Mouse (Mus musculus) forebrain, embryonic 13.5 days (tissue): ENCODE results near the gene Nemf. TPM values are rescaled to one million over a fixed set of nuclear protein-coding genes. Genes with fewer than 3 reads are reported as not detected.
A peak's percentile ranks its signal among the peaks of the same experiment; 100 is the strongest.

Experiments
- ATAC-seq: fragments of 200-750 bp; cut with Nextera tagmentation; 2 replicates; pipeline ENCODE4 v1.8.0; 2017
- H3K27ac ChIP-seq: fragments of 300-500 bp; sonication (generic); 2 replicates; pipeline ENCODE4 v1.5.1; 2015; ENCODE audit warnings: inconsistent platforms, mild to moderate bottlenecking, moderate library complexity
- H3K27me3 ChIP-seq: fragments of 300-500 bp; sonication (generic); 2 replicates; pipeline ENCODE4 v1.6.1; 2015; ENCODE audit warnings: mild to moderate bottlenecking, inconsistent platforms
- H3K36me3 ChIP-seq: fragments of 300-500 bp; sonication (generic); 2 replicates; pipeline ENCODE4 v1.6.1; 2015; ENCODE audit warnings: mild to moderate bottlenecking, inconsistent platforms; ENCODE audit not compliant: poor library complexity, severe bottlenecking
- H3K4me1 ChIP-seq: fragments of 300-500 bp; sonication (generic); 2 replicates; pipeline ENCODE4 v1.6.1; 2015; ENCODE audit warnings: inconsistent platforms
- H3K4me2 ChIP-seq: fragments of 300-500 bp; sonication (generic); 2 replicates; pipeline ENCODE4 v1.6.1; 2015; ENCODE audit warnings: inconsistent platforms, mild to moderate bottlenecking, moderate library complexity
- H3K4me3 ChIP-seq: fragments of 300-500 bp; sonication (generic); 2 replicates; pipeline ENCODE4 v1.5.1; 2015; ENCODE audit warnings: mild to moderate bottlenecking, inconsistent platforms
- H3K9ac ChIP-seq: fragments of 300-500 bp; sonication (generic); 2 replicates; pipeline ENCODE4 v1.6.1; 2015; ENCODE audit warnings: mild to moderate bottlenecking, inconsistent platforms
- H3K9me3 ChIP-seq: fragments of 300-500 bp; sonication (generic); replicated peaks from 2 replicates; pipeline ENCODE4 v1.6.1; 2016; ENCODE audit warnings: inconsistent platforms
- WGBS: fragments of 180-500 bp; shearing (Covaris S2); methylation state at CpG from one replicate; pipeline ENCODE4 v1.1.7; 2015; 5-methylcytosine and 5-hydroxymethylcytosine counted together
- polyA plus RNA-seq: library from polyadenylated mRNA; unstranded; fragments of >200 nt; fragmentation: Nextera tagmentation; extraction: Ambion mirVana; gene quantifications from 2 replicates; pipeline ENCODE4 v1.2.1, GENCODE M21; 2015

Gene Nemf
- polyA plus RNA-seq, 1 experiment from 2014 or later: 99.3 TPM

DNA sequence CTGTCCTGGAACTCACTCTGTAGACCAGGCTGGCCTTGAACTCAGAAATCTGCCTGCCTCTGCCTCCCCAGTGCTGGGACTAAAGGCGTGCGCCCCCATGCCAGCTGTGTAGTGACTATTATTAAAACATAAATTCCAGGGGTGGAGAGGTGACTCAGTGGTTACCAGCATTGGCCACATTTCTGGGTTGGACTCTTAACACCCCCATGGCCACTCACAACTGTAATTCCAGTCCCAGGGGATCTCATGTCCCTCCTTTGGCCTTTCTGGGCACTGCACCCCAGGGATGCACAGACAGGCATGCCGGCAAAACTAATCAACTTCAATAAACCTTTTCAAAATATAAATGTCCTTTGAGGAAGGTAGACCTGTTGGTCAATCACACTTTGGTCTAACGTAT lies 58.7 kb downstream of the Nemf start:
- Histone ChIP-seq H3K4me3 (peak overlapping the region; percentile 96), H3K9me3 (no peaks in the 10 kb centered on the region), H3K4me2 (peak overlapping the region; percentile 76), H3K36me3 (peaks cover 44% of the 10 kb centered on the region), H3K4me1 (peaks cover 29% of the 10 kb centered on the region), H3K27ac (no peak overlapping the region), H3K27me3 (no peaks in the 10 kb centered on the region), H3K9ac (no peak overlapping the region)
- ATAC-seq: no peak
- WGBS: 90% methylated on average over 4 of the region's 4 CpGs

- H3K4me1 ChIP-seq: peaks cover 29% of the 10 kb centered on the region
- H3K27me3 ChIP-seq: no peaks in the 10 kb centered on the region
- no peaks in the 10 kb centered on the region for H3K9me3 ChIP-seq
- WGBS: 19% methylated on average over 20 of the region's 20 CpGs
- peak overlapping the region; percentile 76 for H3K4me2 ChIP-seq
- no peak; the same call in 1 of the 2 replicates for ATAC-seq
- peak overlapping the region; percentile 98 for H3K9ac ChIP-seq
- H3K4me3 ChIP-seq: peak overlapping the region; percentile 96
- H3K36me3 ChIP-seq: peaks cover 38% of the 10 kb centered on the region
- H3K27ac ChIP-seq: peak overlapping the region; percentile 97
Measured at GRCm38 (mm10) chr12:69297411-69298150, 59.4 kb downstream of the Nemf start.

DNA sequence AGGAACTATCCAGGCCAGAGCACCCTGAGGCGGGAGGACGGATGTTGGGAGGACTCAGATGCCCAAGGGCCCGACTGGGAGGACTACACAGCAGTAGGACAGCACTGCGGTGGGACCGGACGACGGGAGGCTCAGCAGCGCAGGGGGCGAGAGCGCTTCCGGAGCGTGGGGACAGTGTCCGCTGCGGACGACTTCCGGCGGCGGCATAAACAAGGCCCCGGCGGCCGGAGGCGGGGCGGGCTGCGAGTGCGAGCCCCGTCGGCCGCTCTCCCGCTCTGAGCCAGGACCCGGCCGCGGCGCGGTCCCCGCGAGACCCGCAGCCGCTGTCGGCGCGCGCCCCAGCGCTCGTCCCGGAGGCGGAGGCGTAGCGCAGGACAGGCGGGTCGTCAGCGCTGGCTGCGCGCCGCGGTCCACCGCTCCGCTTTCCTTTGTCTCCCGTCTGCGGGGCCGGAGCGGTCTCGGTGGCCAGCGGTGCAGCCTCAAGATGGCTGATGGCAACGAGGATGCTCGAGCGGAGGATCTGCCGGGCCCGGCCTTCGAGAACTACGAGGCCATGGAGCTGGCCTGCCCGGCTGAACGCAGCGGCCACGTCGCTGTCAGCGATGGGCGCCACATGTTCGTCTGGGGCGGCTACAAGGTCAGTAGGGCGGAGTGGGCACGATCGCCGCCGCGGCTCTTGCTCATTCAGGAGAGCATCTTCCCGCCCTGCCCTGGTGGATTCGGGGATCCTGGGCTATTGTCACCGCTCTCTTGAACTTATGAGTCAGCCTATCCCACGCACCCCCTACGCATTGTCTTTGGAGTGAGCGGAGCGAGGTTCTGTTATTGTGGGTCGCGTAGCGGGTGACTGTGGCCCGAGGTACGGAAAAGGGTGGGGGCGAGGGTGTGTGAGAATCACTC lies 60.2 kb downstream of the Nemf start, which contains the start of gene Klhdc2:
Klhdc2 (plus strand) TSS at position 171 of the 900 bp plus-strand sequence.
- Histone ChIP-seq H3K27me3 (no peaks in the 10 kb centered on the region), H3K4me2 (peak within 1 kb of the TSS; percentile 76), H3K27ac (peak within 1 kb of the TSS; percentile 97), H3K9me3 (no peaks in the 10 kb centered on the region), H3K4me3 (peak within 1 kb of the TSS; percentile 96), H3K36me3 (peaks cover 30% of the 10 kb centered on the region), H3K4me1 (peaks cover 29% of the 10 kb centered on the region), H3K9ac (peak within 1 kb of the TSS; percentile 98)
- peak; percentile 97 for ATAC-seq
- under 1% methylated on average over 97 of the region's 98 CpGs for WGBS

GRCm38 (mm10) chr12:69295651-69296050 lies 61.3 kb downstream of the Nemf start:
- Histone ChIP-seq H3K4me3 (peak overlapping the region; percentile 96), H3K4me2 (peak overlapping the region; percentile 76), H3K36me3 (peaks cover 21% of the 10 kb centered on the region), H3K27ac (no peak overlapping the region), H3K9ac (peak overlapping the region; percentile 98; the same call in 1 of the 2 replicates), H3K27me3 (no peaks in the 10 kb centered on the region), H3K4me1 (peaks cover 29% of the 10 kb centered on the region), H3K9me3 (no peaks in the 10 kb centered on the region)
- no peak for ATAC-seq
- 82% methylated on average over 4 of the region's 4 CpGs for WGBS

DNA sequence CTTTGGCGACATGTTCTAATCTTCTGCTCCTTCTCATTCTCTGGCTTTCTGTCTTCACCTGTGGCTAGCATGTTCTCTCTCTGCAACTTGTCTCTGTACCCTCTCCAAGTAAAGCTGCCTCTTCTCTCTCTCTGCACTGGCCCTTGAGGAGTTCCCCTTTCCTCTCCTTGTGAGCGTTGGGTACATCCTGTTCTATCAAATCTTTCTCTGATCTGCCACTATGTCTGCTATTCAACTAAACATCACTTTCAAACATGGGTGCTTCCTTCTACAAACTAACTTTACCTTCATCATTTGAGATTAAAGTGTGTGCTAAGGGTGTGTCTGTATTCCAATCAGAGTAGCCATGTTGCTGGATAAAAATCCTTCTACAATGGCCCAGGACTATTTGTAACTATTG lies 62.0 kb downstream of the Nemf start:
- 90% methylated on average over 2 of the region's 2 CpGs for WGBS
- Histone ChIP-seq H3K27ac (no peak overlapping the region), H3K4me2 (no peak overlapping the region), H3K9me3 (no peaks in the 10 kb centered on the region), H3K27me3 (no peaks in the 10 kb centered on the region), H3K9ac (no peak overlapping the region), H3K4me3 (no peak overlapping the region), H3K36me3 (peaks cover 14% of the 10 kb centered on the region), H3K4me1 (peaks cover 29% of the 10 kb centered on the region)
- no peak for ATAC-seq

GRCm38 (mm10) chr12:69293815-69294214 lies 63.1 kb downstream of the Nemf start:
- ATAC-seq: no peak
- WGBS: 69% methylated on average over 2 of the region's 2 CpGs
- H3K36me3 ChIP-seq: peaks cover 3% of the 10 kb centered on the region; the same call in 1 of the 2 replicates
- H3K4me1 ChIP-seq: peaks cover 21% of the 10 kb centered on the region
- H3K27ac ChIP-seq: no peak overlapping the region
- no peak overlapping the region for H3K4me2 ChIP-seq
- no peaks in the 10 kb centered on the region for H3K9me3 ChIP-seq
- H3K27me3 ChIP-seq: no peaks in the 10 kb centered on the region
- no peak overlapping the region for H3K9ac ChIP-seq
- H3K4me3 ChIP-seq: no peak overlapping the region

- 87% methylated on average over 6 of the region's 6 CpGs for WGBS
- Histone ChIP-seq H3K9me3 (no peaks in the 10 kb centered on the region), H3K27me3 (no peaks in the 10 kb centered on the region), H3K36me3 (no peaks in the 10 kb centered on the region), H3K27ac (no peak overlapping the region), H3K9ac (no peak overlapping the region), H3K4me3 (no peak overlapping the region), H3K4me1 (peaks cover 7% of the 10 kb centered on the region), H3K4me2 (no peak overlapping the region)
- ATAC-seq: no peak
Measured at GRCm38 (mm10) chr12:69292401-69292800, 64.6 kb downstream of the Nemf start.

DNA sequence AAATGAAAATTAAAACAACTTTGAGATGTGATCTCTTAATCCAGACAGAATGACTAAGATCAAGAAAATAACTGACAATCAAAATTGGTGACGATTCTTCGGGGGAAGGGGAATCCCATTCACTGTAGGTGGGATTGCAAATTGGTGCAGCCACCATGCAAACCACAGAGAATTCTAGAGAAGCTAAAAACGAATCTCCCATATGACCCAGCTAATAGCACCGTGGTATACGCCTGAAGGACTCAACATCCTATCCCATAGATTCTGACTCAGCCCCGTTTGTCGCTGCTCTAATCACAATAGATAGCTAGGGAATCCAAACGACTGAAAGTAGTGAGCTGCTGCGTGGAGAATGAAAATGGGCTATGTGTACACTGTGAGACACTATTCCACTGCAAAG lies 68.3 kb downstream of the Nemf start:
- H3K27ac ChIP-seq: no peak overlapping the region
- no peaks in the 10 kb centered on the region for H3K9me3 ChIP-seq
- H3K4me1 ChIP-seq: no peaks in the 10 kb centered on the region
- no peaks in the 10 kb centered on the region for H3K27me3 ChIP-seq
- no peak overlapping the region for H3K4me3 ChIP-seq
- ATAC-seq: no peak
- H3K36me3 ChIP-seq: no peaks in the 10 kb centered on the region
- no peak overlapping the region for H3K4me2 ChIP-seq
- 85% methylated on average over 9 of the region's 9 CpGs for WGBS
- no peak overlapping the region for H3K9ac ChIP-seq

GRCm38 (mm10) chr12:69287535-69287934 lies 69.4 kb downstream of the Nemf start:
- Histone ChIP-seq H3K27ac (no peak overlapping the region), H3K4me1 (no peaks in the 10 kb centered on the region), H3K27me3 (no peaks in the 10 kb centered on the region), H3K9ac (no peak overlapping the region), H3K9me3 (no peaks in the 10 kb centered on the region), H3K4me2 (no peak overlapping the region), H3K4me3 (no peak overlapping the region), H3K36me3 (no peaks in the 10 kb centered on the region)
- 90% methylated on average over 8 of the region's 8 CpGs for WGBS
- no peak for ATAC-seq

DNA sequence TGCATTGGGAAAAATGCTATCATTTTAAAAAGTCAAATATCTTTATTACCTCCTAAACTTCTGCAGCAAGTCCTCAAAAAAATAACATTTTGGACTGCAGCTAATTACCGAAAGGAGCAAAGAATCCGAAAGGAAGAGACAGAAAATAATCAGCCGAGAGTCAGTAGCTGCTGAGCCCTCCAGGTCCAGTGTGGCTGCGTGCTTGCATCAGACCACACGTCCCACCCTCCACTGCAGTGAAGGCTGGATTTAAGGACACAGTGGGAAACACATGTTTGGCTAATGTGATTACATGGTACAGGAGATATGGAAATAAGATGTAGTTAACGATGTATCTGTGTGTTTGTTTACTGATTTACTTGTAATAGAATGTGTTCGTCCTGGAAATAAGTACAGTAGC lies 73.8 kb downstream of the Nemf start:
- no peak for ATAC-seq
- Histone ChIP-seq H3K4me2 (no peak overlapping the region), H3K9me3 (no peaks in the 10 kb centered on the region), H3K4me1 (no peaks in the 10 kb centered on the region), H3K36me3 (no peaks in the 10 kb centered on the region), H3K4me3 (no peak overlapping the region), H3K27me3 (no peaks in the 10 kb centered on the region), H3K9ac (no peak overlapping the region), H3K27ac (no peak overlapping the region)
- WGBS: 86% methylated on average over 7 of the region's 7 CpGs

- Histone ChIP-seq H3K36me3 (no peaks in the 10 kb centered on the region), H3K4me3 (no peak overlapping the region), H3K27me3 (no peaks in the 10 kb centered on the region), H3K4me1 (no peaks in the 10 kb centered on the region), H3K27ac (no peak overlapping the region), H3K4me2 (no peak overlapping the region), H3K9me3 (no peaks in the 10 kb centered on the region), H3K9ac (no peak overlapping the region)
- no peak for ATAC-seq
- 94% methylated on average over 3 of the region's 3 CpGs for WGBS
Measured at GRCm38 (mm10) chr12:69280915-69281314, 76.0 kb downstream of the Nemf start.

DNA sequence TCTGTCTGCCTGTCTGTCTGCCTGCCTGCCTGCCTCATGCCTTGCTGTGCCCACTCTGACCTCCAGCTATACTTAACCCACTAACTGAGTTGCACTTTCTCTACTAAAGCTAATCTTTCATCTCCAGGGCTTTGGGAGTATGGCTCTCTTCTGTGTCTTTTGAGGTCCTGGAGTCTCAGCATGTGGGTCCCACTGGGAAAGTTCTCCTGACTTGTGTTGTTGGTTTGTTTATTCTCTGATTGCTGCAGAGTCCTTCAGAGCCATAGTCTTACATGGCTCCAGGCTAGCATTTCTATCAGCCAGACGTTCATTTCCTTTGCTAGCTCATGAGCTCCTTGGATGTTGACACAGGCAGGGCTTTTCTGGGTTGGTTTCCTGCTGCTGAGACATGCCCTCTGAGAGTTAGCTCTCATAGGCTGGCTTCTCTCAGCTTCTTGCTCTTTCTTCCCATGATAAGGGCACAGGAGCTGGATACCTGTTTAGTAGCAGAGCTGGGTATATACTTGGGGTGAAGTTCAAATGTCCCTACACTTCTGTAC lies 77.0 kb downstream of the Nemf start:
- Histone ChIP-seq H3K9me3 (no peaks in the 10 kb centered on the region), H3K9ac (no peak overlapping the region), H3K4me2 (no peak overlapping the region), H3K36me3 (no peaks in the 10 kb centered on the region), H3K4me3 (no peak overlapping the region), H3K4me1 (no peaks in the 10 kb centered on the region), H3K27ac (no peak overlapping the region), H3K27me3 (no peaks in the 10 kb centered on the region)
- ATAC-seq: no peak
- WGBS: 70% methylated on average over 1 of the region's 1 CpGs
